Mouse (Mus musculus) heart, embryonic 11.5 days (tissue): ENCODE data around the gene 2610528J11Rik. TPM values are rescaled to one million over a fixed set of nuclear protein-coding genes. Genes with fewer than 3 reads are reported as not detected.

Source experiments
- ATAC-seq: fragments of 200-750 bp; cut with Nextera tagmentation; replicated peaks from 2 replicates; pipeline ENCODE4 v1.8.0; 2017; ENCODE audit warnings: moderate library complexity; ENCODE audit not compliant: insufficient number of reproducible peaks, low FRiP score, low TSS enrichment
- H3K27ac ChIP-seq: fragments of 300-500 bp; sonication (generic); 2 replicates; pipeline ENCODE4 v1.5.1; 2014; ENCODE audit warnings: mild to moderate bottlenecking, low read depth, low read length
- H3K27me3 ChIP-seq: fragments of 300-500 bp; sonication (generic); 2 replicates; pipeline ENCODE4 v1.6.1; 2014; ENCODE audit warnings: mild to moderate bottlenecking, low read length, mixed read lengths; ENCODE audit not compliant: control insufficient read depth, insufficient read depth
- H3K36me3 ChIP-seq: fragments of 300-500 bp; sonication (generic); 2 replicates; pipeline ENCODE4 v1.6.1; 2014; ENCODE audit warnings: mild to moderate bottlenecking, low read length, moderate library complexity, mixed read lengths; ENCODE audit not compliant: control insufficient read depth, insufficient read depth
- H3K4me1 ChIP-seq: fragments of 300-500 bp; sonication (generic); 2 replicates; pipeline ENCODE4 v1.6.1; 2014; ENCODE audit warnings: low read length; ENCODE audit not compliant: control insufficient read depth, insufficient read depth
- H3K4me2 ChIP-seq: fragments of 300-500 bp; sonication (generic); 2 replicates; pipeline ENCODE4 v1.6.1; 2014; ENCODE audit warnings: mild to moderate bottlenecking, moderate library complexity
- H3K4me3 ChIP-seq: fragments of 300-500 bp; sonication (generic); 2 replicates; pipeline ENCODE4 v1.5.1; 2014; ENCODE audit warnings: low read depth, low read length
- H3K9ac ChIP-seq: fragments of 300-500 bp; sonication (generic); 2 replicates; pipeline ENCODE4 v1.6.1; 2014; ENCODE audit warnings: mild to moderate bottlenecking, low read depth, low read length, moderate library complexity
- H3K9me3 ChIP-seq: fragments of 300-500 bp; sonication (generic); replicated peaks from 2 replicates; pipeline ENCODE4 v1.6.1; 2016; ENCODE audit warnings: low read length; ENCODE audit not compliant: control insufficient read depth
- WGBS: fragments of 180-500 bp; shearing (Covaris S2); extraction: QIAGEN DNeasy Blood & Tissue Kit; methylation state at CpG from one replicate; pipeline ENCODE4 v1.1.7; 2014; ENCODE audit not compliant: insufficient replicate concordance; 5-methylcytosine and 5-hydroxymethylcytosine counted together
- polyA plus RNA-seq: library from polyadenylated mRNA; unstranded; fragments of >200 nt; fragmentation: Nextera tagmentation; extraction: Ambion mirVana; gene quantifications from 2 replicates; pipeline ENCODE4 v1.2.1, GENCODE M21; 2014

Gene 2610528J11Rik
- polyA plus RNA-seq, 1 experiment from 2014 or later = 0.39 TPM

GRCm38 (mm10) chr4:118566161-118566676 lies 39.4 kb downstream of the 2610528J11Rik start:
- Histone ChIP-seq H3K4me3 (no peak overlapping the region), H3K9ac (no peak overlapping the region), H3K27ac (no peak overlapping the region), H3K4me1 (no peaks in the 10 kb centered on the region), H3K9me3 (0 out of 2 replicates have a peak, but pooled peaks cover 2% of the 10 kb centered on the region), H3K36me3 (no peaks in the 10 kb centered on the region), H3K27me3 (no peaks in the 10 kb centered on the region), H3K4me2 (no peak overlapping the region)
- WGBS = 33% methylated on average over 7 of the region's 7 CpGs
- no peak for ATAC-seq

GRCm38 (mm10) chr4:118568709-118569108 lies 41.9 kb downstream of the 2610528J11Rik start:
- 31% methylated on average over 10 of the region's 10 CpGs for WGBS
- peak; percentile 92 for ATAC-seq

DNA sequence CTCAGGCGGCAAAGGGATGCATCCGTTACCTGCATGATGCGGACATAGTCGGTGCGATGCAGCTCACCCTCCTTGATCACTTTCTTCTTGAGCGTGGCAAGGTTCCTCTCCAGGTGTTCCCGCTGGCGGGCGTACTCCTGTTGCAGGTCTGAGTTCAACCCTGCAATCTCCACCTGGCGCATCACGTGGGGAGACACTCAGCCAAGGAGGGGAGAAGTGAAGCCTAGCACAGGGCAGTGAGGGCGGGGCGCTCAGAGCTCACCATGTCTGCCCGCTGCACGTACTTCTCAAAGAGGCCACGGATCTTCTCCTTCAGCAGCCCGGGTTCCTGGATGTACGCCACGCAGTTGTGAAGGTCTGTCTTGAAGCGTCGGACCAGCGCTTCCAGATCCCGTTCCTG lies 42.5 kb downstream of the 2610528J11Rik start:
- peak; percentile 73 for ATAC-seq
- no peaks in the 10 kb centered on the region for H3K36me3 ChIP-seq

More at GRCm38 (mm10) chr4:118568709-118569108, 41.9 kb downstream of the 2610528J11Rik start:
- no peaks in the 10 kb centered on the region for H3K9me3 ChIP-seq
- H3K27ac ChIP-seq = peak overlapping the region; percentile 18; the same call in 1 of the 2 replicates
- peak overlapping the region; percentile 38 for H3K4me2 ChIP-seq
- no peaks in the 10 kb centered on the region for H3K36me3 ChIP-seq
- 0 out of 2 replicates have a peak overlapping the region, but pooled peaks have one; percentile 11 for H3K9ac ChIP-seq
- H3K27me3 ChIP-seq = peaks cover 6% of the 10 kb centered on the region; the same call in 1 of the 2 replicates
- peak overlapping the region; percentile 10; the same call in 1 of the 2 replicates for H3K4me3 ChIP-seq
- H3K4me1 ChIP-seq = no peaks in the 10 kb centered on the region

GRCm38 (mm10) chr4:118571441-118571840 lies 44.6 kb downstream of the 2610528J11Rik start:
- no peak overlapping the region for H3K4me3 ChIP-seq

More for the DNA sequence above, 42.5 kb downstream of the 2610528J11Rik start:
- peak overlapping the region; percentile 38 for H3K4me2 ChIP-seq
- WGBS = 63% methylated on average over 23 of the region's 23 CpGs
- H3K9me3 ChIP-seq = no peaks in the 10 kb centered on the region
- H3K9ac ChIP-seq = 0 out of 2 replicates have a peak overlapping the region, but pooled peaks have one; percentile 11
- H3K4me3 ChIP-seq = peak overlapping the region; percentile 10; the same call in 1 of the 2 replicates
- H3K4me1 ChIP-seq = no peaks in the 10 kb centered on the region
- H3K27ac ChIP-seq = peak overlapping the region; percentile 18; the same call in 1 of the 2 replicates
- peaks cover 6% of the 10 kb centered on the region; the same call in 1 of the 2 replicates for H3K27me3 ChIP-seq

DNA sequence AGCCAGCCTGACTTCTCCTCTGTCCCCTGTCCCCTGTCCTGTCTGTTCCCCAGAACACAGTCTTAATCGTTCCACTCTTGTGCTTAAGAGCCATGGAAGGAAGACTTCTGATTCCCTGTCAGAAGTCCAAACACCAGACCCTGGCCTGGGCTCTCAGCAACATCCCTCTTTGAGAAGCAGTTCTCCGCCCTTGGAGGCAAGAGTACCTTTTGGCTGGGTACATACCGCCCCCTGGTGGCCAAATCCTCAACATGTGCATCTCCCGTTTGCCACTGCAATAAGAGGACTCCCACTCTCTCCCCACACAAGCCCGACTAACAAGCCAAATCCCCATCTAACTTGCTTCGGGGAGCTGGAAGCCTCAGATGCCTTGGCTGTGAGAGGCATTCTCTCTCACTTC lies 49.3 kb downstream of the 2610528J11Rik start:
- no peaks in the 10 kb centered on the region for H3K4me1 ChIP-seq
- H3K4me3 ChIP-seq = no peak overlapping the region
- H3K27ac ChIP-seq = no peak overlapping the region
- ATAC-seq = no peak
- H3K9me3 ChIP-seq = no peaks in the 10 kb centered on the region
- WGBS = 6% methylated on average over 6 of the region's 6 CpGs
- peaks cover 6% of the 10 kb centered on the region; the same call in 1 of the 2 replicates for H3K27me3 ChIP-seq
- no peaks in the 10 kb centered on the region for H3K36me3 ChIP-seq
- H3K9ac ChIP-seq = no peak overlapping the region
- no peak overlapping the region for H3K4me2 ChIP-seq

More at GRCm38 (mm10) chr4:118571441-118571840, 44.6 kb downstream of the 2610528J11Rik start:
- H3K27ac ChIP-seq = no peak overlapping the region
- no peak overlapping the region for H3K9ac ChIP-seq
- peaks cover 6% of the 10 kb centered on the region; the same call in 1 of the 2 replicates for H3K27me3 ChIP-seq
- H3K36me3 ChIP-seq = no peaks in the 10 kb centered on the region
- no peaks in the 10 kb centered on the region for H3K9me3 ChIP-seq
- no peak for ATAC-seq
- 77% methylated on average over 15 of the region's 15 CpGs for WGBS
- no peaks in the 10 kb centered on the region for H3K4me1 ChIP-seq
- no peak overlapping the region for H3K4me2 ChIP-seq

- Histone ChIP-seq H3K4me1 (no peaks in the 10 kb centered on the region), H3K4me3 (no peak overlapping the region), H3K27ac (no peak overlapping the region), H3K27me3 (no peaks in the 10 kb centered on the region), H3K4me2 (no peak overlapping the region), H3K9me3 (no peaks in the 10 kb centered on the region), H3K9ac (no peak overlapping the region), H3K36me3 (no peaks in the 10 kb centered on the region)
- no peak for ATAC-seq
- 39% methylated on average over 13 of the region's 13 CpGs for WGBS
These were observed 52.5 kb downstream of the 2610528J11Rik start for GRCm38 (mm10) chr4:118579313-118579712.

Other genes with a start within 250 kb of the 2610528J11Rik start
- gene Ptprf, start 235.6 kb upstream of the 2610528J11Rik start, polyA plus RNA-seq = 24.5 and 26.9 TPM in 2 replicates
- 6.6 and 7.6 TPM in 2 replicates for gene Szt2, start 117.7 kb upstream of the 2610528J11Rik start, polyA plus RNA-seq
- 91.1 and 95.1 TPM in 2 replicates for gene Med8, start 117.7 kb upstream of the 2610528J11Rik start, polyA plus RNA-seq
- gene Elovl1, start 98.9 kb upstream of the 2610528J11Rik start, polyA plus RNA-seq = 59.7 and 68.4 TPM in 2 replicates
- 169 and 179 TPM in 2 replicates for gene Cdc20, start 89.6 kb upstream of the 2610528J11Rik start, polyA plus RNA-seq
- 3.7 and 4.4 TPM in 2 replicates for gene Mpl, start 69.5 kb upstream of the 2610528J11Rik start, polyA plus RNA-seq
- 34.6 and 40.9 TPM in 2 replicates for gene Tie1, start 36.9 kb upstream of the 2610528J11Rik start, polyA plus RNA-seq
- 0.16 and 0.45 TPM in 2 replicates for gene Tmem125, start 17.0 kb downstream of the 2610528J11Rik start, polyA plus RNA-seq
- gene Cfap57, start 93.8 kb downstream of the 2610528J11Rik start, polyA plus RNA-seq = 1.2 and 1.5 TPM in 2 replicates
- 106 and 111 TPM in 2 replicates for gene Ebna1bp2, start 93.8 kb downstream of the 2610528J11Rik start, polyA plus RNA-seq
- not detected in 2 replicates for gene Olfr62, start 132.0 kb downstream of the 2610528J11Rik start, polyA plus RNA-seq
- not detected in 2 replicates for gene Olfr1342, start 165.8 kb downstream of the 2610528J11Rik start, polyA plus RNA-seq
- gene Olfr1341, start 176.5 kb downstream of the 2610528J11Rik start, polyA plus RNA-seq = not detected in 2 replicates
- gene Olfr1340, start 193.1 kb downstream of the 2610528J11Rik start, polyA plus RNA-seq = not detected in 2 replicates
- gene Olfr1339, start 205.2 kb downstream of the 2610528J11Rik start, polyA plus RNA-seq = not detected in 2 replicates
- not detected in 2 replicates for gene Olfr1338, start 231.7 kb downstream of the 2610528J11Rik start, polyA plus RNA-seq